8 mouse cellular contexts compared by ENCODE assay signal in genomic region chr17:23700079-23700478, GRCm38 (mm10). TPM values are rescaled to one million over a fixed set of nuclear protein-coding genes. Genes with fewer than 3 reads are reported as not detected.
DNase-seq lines count a peak whose midpoint lies in the region; ATAC-seq and TF ChIP-seq lines count a peak whose summit lies in the region.

No protein-coding gene starts in this region.

- TF ChIP-seq EP300 in liver, postnatal 0 days (IDR thresholded peaks at IDR 0.05; ENCODE audit: low read depth): no peak

- no peak for TF ChIP-seq POLR2A in testis, adult 2 months (IDR thresholded peaks at IDR 0.05; ENCODE audit: control insufficient read depth, low read depth, low read length)

- TF ChIP-seq CTCF in liver, postnatal 0 days (IDR thresholded peaks at IDR 0.05; ENCODE audit: low read depth): peak; percentile 76
- TF ChIP-seq CTCF in testis, adult 2 months (IDR thresholded peaks at IDR 0.05; ENCODE audit: control insufficient read depth, insufficient read depth, insufficient replicate concordance, low read depth, low read length): peak; percentile 50; the same call in 1 of the 2 replicates

- no peaks in the 10 kb centered on the region for H3K36me3 ChIP-seq in forebrain, embryonic 14.5 days (ENCODE audit: control insufficient read depth, insufficient read depth, low read length)
- H3K36me3 ChIP-seq in liver, postnatal 0 days (replicated peaks; ENCODE audit: insufficient read depth, low read length): no peaks in the 10 kb centered on the region
- H3K36me3 ChIP-seq in neural tube, embryonic 14.5 days (ENCODE audit: control insufficient read depth, insufficient read depth, low read length): no peaks in the 10 kb centered on the region
- no peaks in the 10 kb centered on the region for H3K36me3 ChIP-seq in testis, adult 2 months (ENCODE audit: control insufficient read depth, insufficient read depth, low read length)

- intact Hi-C loops in heart, postnatal 14 days (cut with DNase I): no loop called here

- H3K4me1 ChIP-seq in forebrain, embryonic 14.5 days (ENCODE audit: control insufficient read depth, insufficient read depth, low read length): no peaks in the 10 kb centered on the region
- peaks cover 4% of the 10 kb centered on the region; the same call in 1 of the 2 replicates for H3K4me1 ChIP-seq in liver, postnatal 0 days (ENCODE audit: insufficient read depth)
- no peaks in the 10 kb centered on the region for H3K4me1 ChIP-seq in neural tube, embryonic 14.5 days (ENCODE audit: control insufficient read depth, insufficient read depth, low read length)
- H3K4me1 ChIP-seq in testis, adult 2 months (ENCODE audit: control insufficient read depth, insufficient read depth, low read length): peaks cover 7% of the 10 kb centered on the region

- WGBS in forebrain, embryonic 14.5 days: under 1% methylated on average over 28 of the region's 28 CpGs
- 1% methylated on average over 13 of the region's 28 CpGs for WGBS in liver, postnatal 0 days (ENCODE audit: insufficient replicate concordance)
- WGBS in neural tube, embryonic 14.5 days: 0% methylated on average over 28 of the region's 28 CpGs

- H3K27ac ChIP-seq in forebrain, embryonic 14.5 days (ENCODE audit: low read depth, low read length): no peak overlapping the region
- H3K27ac ChIP-seq in liver, postnatal 0 days (ENCODE audit: low read depth): no peak overlapping the region
- peak overlapping the region; percentile 52; the same call in 1 of the 2 replicates for H3K27ac ChIP-seq in neural tube, embryonic 14.5 days (ENCODE audit: low read depth, low read length)
- no peak overlapping the region for H3K27ac ChIP-seq in testis, adult 2 months (ENCODE audit: control insufficient read depth, insufficient read depth, low read depth, low read length)

- peak overlapping the region; percentile 70 for H3K4me3 ChIP-seq in forebrain, embryonic 14.5 days (ENCODE audit: low read depth, low read length)
- H3K4me3 ChIP-seq in liver, postnatal 0 days (ENCODE audit: low read depth, low read length): peak overlapping the region; percentile 60
- peak overlapping the region; percentile 66 for H3K4me3 ChIP-seq in neural tube, embryonic 14.5 days (ENCODE audit: low read depth, low read length)
- peak overlapping the region; percentile 66 for H3K4me3 ChIP-seq in testis, adult 2 months (ENCODE audit: control insufficient read depth, low read depth, low read length)

- no peaks in the 10 kb centered on the region for H3K9me3 ChIP-seq in forebrain, embryonic 14.5 days (replicated peaks; ENCODE audit: control insufficient read depth, low read length)
- H3K9me3 ChIP-seq in liver, postnatal 0 days (ENCODE audit: low read length): no peaks in the 10 kb centered on the region
- H3K9me3 ChIP-seq in neural tube, embryonic 14.5 days (ENCODE audit: control insufficient read depth, low read length): no peaks in the 10 kb centered on the region

- ATAC-seq in forebrain, embryonic 14.5 days: peak; percentile 97
- ATAC-seq in liver, postnatal 0 days: peak; percentile 99
- ATAC-seq in neural tube, embryonic 14.5 days (ENCODE audit: low read depth): peak; percentile 97

- H3K4me2 ChIP-seq in forebrain, embryonic 14.5 days (ENCODE audit: low read length): peak overlapping the region; percentile 100
- H3K4me2 ChIP-seq in liver, postnatal 0 days (ENCODE audit: low read depth, low read length): peak overlapping the region; percentile 93
- H3K4me2 ChIP-seq in neural tube, embryonic 14.5 days (ENCODE audit: low read depth, low read length): peak overlapping the region; percentile 91

- peaks cover 27% of the 10 kb centered on the region for H3K27me3 ChIP-seq in forebrain, embryonic 14.5 days (replicated peaks; ENCODE audit: control insufficient read depth, insufficient read depth, low read length)
- H3K27me3 ChIP-seq in liver, postnatal 0 days (ENCODE audit: insufficient read depth, low read length): peaks cover 41% of the 10 kb centered on the region
- peaks cover 9% of the 10 kb centered on the region for H3K27me3 ChIP-seq in neural tube, embryonic 14.5 days (ENCODE audit: control insufficient read depth, insufficient read depth, low read length)
- H3K27me3 ChIP-seq in testis, adult 2 months (ENCODE audit: control insufficient read depth, insufficient read depth, low read length): no peaks in the 10 kb centered on the region

- peak; percentile 94 for DNase-seq in ES-CJ7 (ENCODE audit: low read depth, low spot score)
- DNase-seq in cerebellum, adult 11 months: peak; percentile 93
- DNase-seq in forebrain, embryonic 14.5 days (ENCODE audit: low spot score): peak; percentile 93
- peak; percentile 87 to 90 for DNase-seq in heart, postnatal 14 days
- DNase-seq in layer of hippocampus, adult 11-12 months (ENCODE audit: low spot score): peak; percentile 93
- peak; percentile 79 for DNase-seq in liver, postnatal 0 days

- peak overlapping the region; percentile 67 for H3K9ac ChIP-seq in forebrain, embryonic 14.5 days (ENCODE audit: low read length)
- no peak overlapping the region for H3K9ac ChIP-seq in liver, postnatal 0 days (replicated peaks)
- peak overlapping the region; percentile 63 for H3K9ac ChIP-seq in neural tube, embryonic 14.5 days (replicated peaks; ENCODE audit: low read depth, low read length)

RNA-seq across cellular contexts. Expression of gene Cldn9, which starts 16.3 kb away (rescaled TPM):
- polyA plus RNA-seq in forebrain, embryonic 14.5 days (2014; fragmentation: Nextera tagmentation; extraction: Ambion mirVana): 1.6 and 2.3 TPM in 2 replicates
- not detected for total RNA-seq in heart, postnatal 14 days (2021)
- polyA plus RNA-seq in liver, postnatal 0 days (2015; fragmentation: Nextera tagmentation; extraction: Ambion mirVana): 0.09 and 0.12 TPM in 2 replicates
- 0.70 and 1.4 TPM in 2 replicates for polyA plus RNA-seq in neural tube, embryonic 14.5 days (2014; fragmentation: Nextera tagmentation; extraction: Ambion mirVana)
- polyA plus RNA-seq in testis, adult 2 months (2012; rRNA removed): 0.27 and 0.72 TPM in 2 replicates

RNA-seq across cellular contexts. Expression of gene Cldn6, which starts 21.0 kb away (rescaled TPM):
- 0.24 and 0.25 TPM in 2 replicates for polyA plus RNA-seq in forebrain, embryonic 14.5 days (2014; fragmentation: Nextera tagmentation; extraction: Ambion mirVana)
- total RNA-seq in heart, postnatal 14 days (2021): not detected
- polyA plus RNA-seq in liver, postnatal 0 days (2015; fragmentation: Nextera tagmentation; extraction: Ambion mirVana): 0.94 and 1.3 TPM in 2 replicates
- polyA plus RNA-seq in neural tube, embryonic 14.5 days (2014; fragmentation: Nextera tagmentation; extraction: Ambion mirVana): not detected in 2 replicates
- polyA plus RNA-seq in testis, adult 2 months (2012; rRNA removed): 0.16 and 0.19 TPM in 2 replicates

RNA-seq across cellular contexts. Expression of gene 1520401A03Rik, which starts 22.5 kb away (rescaled TPM):
- not detected in 2 replicates for polyA plus RNA-seq in forebrain, embryonic 14.5 days (2014; fragmentation: Nextera tagmentation; extraction: Ambion mirVana)
- total RNA-seq in heart, postnatal 14 days (2021): not detected
- not detected in 2 replicates for polyA plus RNA-seq in liver, postnatal 0 days (2015; fragmentation: Nextera tagmentation; extraction: Ambion mirVana)
- 0.21 and 0.52 TPM in 2 replicates for polyA plus RNA-seq in neural tube, embryonic 14.5 days (2014; fragmentation: Nextera tagmentation; extraction: Ambion mirVana)
- 6.7 and 7.1 TPM in 2 replicates for polyA plus RNA-seq in testis, adult 2 months (2012; rRNA removed)

RNA-seq across cellular contexts. Expression of gene Tnfrsf12a, which starts 22.8 kb away (rescaled TPM):
- 2.6 and 2.9 TPM in 2 replicates for polyA plus RNA-seq in forebrain, embryonic 14.5 days (2014; fragmentation: Nextera tagmentation; extraction: Ambion mirVana)
- total RNA-seq in heart, postnatal 14 days (2021): 10 to 100 TPM; 43.8 to 76.5 TPM
- polyA plus RNA-seq in liver, postnatal 0 days (2015; fragmentation: Nextera tagmentation; extraction: Ambion mirVana): 28.1 and 29.7 TPM in 2 replicates
- 2.6 and 3.8 TPM in 2 replicates for polyA plus RNA-seq in neural tube, embryonic 14.5 days (2014; fragmentation: Nextera tagmentation; extraction: Ambion mirVana)
- polyA plus RNA-seq in testis, adult 2 months (2012; rRNA removed): 1.2 and 1.7 TPM in 2 replicates

RNA-seq across cellular contexts. Expression of gene Pkmyt1, which starts 26.1 kb away (rescaled TPM):
- 18.0 and 23.1 TPM in 2 replicates for polyA plus RNA-seq in forebrain, embryonic 14.5 days (2014; fragmentation: Nextera tagmentation; extraction: Ambion mirVana)
- 1 to 10 TPM; 3.1 to 3.6 TPM for total RNA-seq in heart, postnatal 14 days (2021)
- polyA plus RNA-seq in liver, postnatal 0 days (2015; fragmentation: Nextera tagmentation; extraction: Ambion mirVana): 12.5 and 13.9 TPM in 2 replicates
- polyA plus RNA-seq in neural tube, embryonic 14.5 days (2014; fragmentation: Nextera tagmentation; extraction: Ambion mirVana): 13.0 and 14.3 TPM in 2 replicates
- polyA plus RNA-seq in testis, adult 2 months (2012; rRNA removed): 78.6 and 88.6 TPM in 2 replicates
